Mouse (Mus musculus): ENCODE measurements at regions not wholly inside any gene's neighbourhood (a gene's known extent, or its start where the extent isn't known, plus 50 kb on each side); places are given as distances from the start of the nearest gene placed in this dataset.

- DNase-seq (ENCODE audit: low spot score in 2 of 2): no peak
Measured at GRCm38 (mm10) chr3:129449928-129450327, 82.2 kb upstream of the Elovl6 start.

GRCm38 (mm10) chr3:129450671-129451070, 81.5 kb upstream of the Elovl6 start:
- DNase-seq (ENCODE audit: low spot score in 2 of 2): no peak

- DNase-seq (ENCODE audit: low spot score in 2 of 2): no peak
Measured at GRCm38 (mm10) chr3:129470088-129470487, 62.1 kb upstream of the Elovl6 start.

- no peak for DNase-seq (ENCODE audit: low spot score in 2 of 2)
Measured at GRCm38 (mm10) chr3:129471332-129471731, 60.8 kb upstream of the Elovl6 start.

- no peak for DNase-seq (ENCODE audit: low spot score in 2 of 2)
Measured at GRCm38 (mm10) chr3:129472008-129472407, 60.1 kb upstream of the Elovl6 start.

GRCm38 (mm10) chr3:129474451-129474850, 57.7 kb upstream of the Elovl6 start:
- DNase-seq (ENCODE audit: low spot score in 2 of 2): no peak

- DNase-seq (ENCODE audit: low spot score in 2 of 2): no peak
Measured at GRCm38 (mm10) chr3:129476250-129476649, 55.9 kb upstream of the Elovl6 start.

- no peak for DNase-seq (ENCODE audit: low spot score in 2 of 2)
Measured at GRCm38 (mm10) chr3:129478093-129478492, 54.1 kb upstream of the Elovl6 start.

GRCm38 (mm10) chr3:129481293-129481692, 50.9 kb upstream of the Elovl6 start:
- DNase-seq (ENCODE audit: low spot score in 2 of 2): no peak
